Mouse (Mus musculus): ENCODE results near the gene Vil1.
A peak's percentile ranks its signal among the peaks of the same experiment; 100 is the strongest.

GRCm38 (mm10) chr1:74411753-74412325, 2.7 kb downstream of the Vil1 start:
- no peak for TF ChIP-seq CTCF (IDR thresholded peaks at IDR 0.05; ENCODE audit: extremely low read depth, insufficient read length, insufficient replicate concordance, low read depth, low read length)
- peak; percentile 71; the same call in 1 of the 2 replicates for TF ChIP-seq POLR2A (IDR thresholded peaks at IDR 0.05; ENCODE audit: low read depth, low read length)

Data from small intestine, adult 2 months (tissue).